Mouse (Mus musculus) macrophage (primary cell): ENCODE results near the gene Nop53. TPM values are rescaled to one million over a fixed set of nuclear protein-coding genes. Genes with fewer than 3 reads are reported as not detected.

Experiments
- H3K27ac ChIP-seq: fragments of 350-480 bp; formaldehyde crosslinking; 2 replicates; pipeline ENCODE4 v1.9.0; 2021
- H3K36me3 ChIP-seq: fragments of 350-480 bp; formaldehyde crosslinking; 2 replicates; pipeline ENCODE4 v1.9.0; 2021; ENCODE audit errors: inconsistent target
- H3K4me3 ChIP-seq: fragments of 350-480 bp; formaldehyde crosslinking; 2 replicates; pipeline ENCODE4 v1.9.0; 2021; ENCODE audit errors: inconsistent target
- H3K79me2 ChIP-seq: fragments of 350-480 bp; formaldehyde crosslinking; 2 replicates; pipeline ENCODE4 v1.9.0; 2021; ENCODE audit errors: inconsistent target
- WGBS: methylation state at CpG from one replicate; pipeline ENCODE4 v1.1.7; 2026; ENCODE audit warnings: inconsistent platforms; ENCODE audit not compliant: missing documents; 5-methylcytosine and 5-hydroxymethylcytosine counted together
- polyA plus RNA-seq: library from polyadenylated mRNA; stranded (reverse); fragments of 250-400 nt; gene quantifications from 3 replicates; pipeline ENCODE4 v1.2.4, GENCODE M21; 2018; ENCODE audit warnings: inconsistent platforms

Gene Nop53
- polyA plus RNA-seq, 1 experiment from 2014 or later = 94.2 TPM

DNA sequence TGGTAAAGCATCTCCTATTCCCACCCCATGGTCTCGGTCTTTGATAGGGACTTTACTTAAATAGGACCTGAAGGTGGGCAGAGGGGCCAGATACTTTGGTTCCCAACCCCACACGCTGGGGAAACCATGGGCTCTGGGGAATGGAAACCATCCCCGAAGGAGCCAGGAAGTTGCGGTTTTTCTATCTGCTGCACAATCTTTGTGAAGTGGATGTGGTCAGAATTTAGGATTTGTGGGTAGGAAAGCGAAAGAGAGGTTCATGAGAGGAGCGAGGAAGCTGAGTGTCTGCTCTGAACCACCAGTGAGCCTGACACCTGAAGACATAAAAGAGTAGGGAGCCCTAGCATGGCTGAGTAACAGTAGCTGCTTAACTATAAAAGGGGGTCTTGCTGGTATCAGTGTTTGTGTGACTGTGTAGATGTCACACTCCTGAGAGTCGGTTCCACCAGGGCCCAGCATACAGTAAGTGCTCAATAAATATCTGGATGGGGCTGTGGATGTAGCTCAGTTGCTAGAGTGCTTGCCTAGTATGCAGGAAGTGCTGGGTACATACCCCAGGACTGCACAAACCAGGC, 3.4 kb upstream of the Nop53 start:
- 10% methylated on average over 7 of the region's 7 CpGs for WGBS
- H3K4me3 ChIP-seq = no peak overlapping the region
- H3K79me2 ChIP-seq = peaks cover 13% of the 10 kb centered on the region
- no peak overlapping the region for H3K27ac ChIP-seq
- H3K36me3 ChIP-seq = 0 out of 2 replicates have a peak, but pooled peaks cover 2% of the 10 kb centered on the region

DNA sequence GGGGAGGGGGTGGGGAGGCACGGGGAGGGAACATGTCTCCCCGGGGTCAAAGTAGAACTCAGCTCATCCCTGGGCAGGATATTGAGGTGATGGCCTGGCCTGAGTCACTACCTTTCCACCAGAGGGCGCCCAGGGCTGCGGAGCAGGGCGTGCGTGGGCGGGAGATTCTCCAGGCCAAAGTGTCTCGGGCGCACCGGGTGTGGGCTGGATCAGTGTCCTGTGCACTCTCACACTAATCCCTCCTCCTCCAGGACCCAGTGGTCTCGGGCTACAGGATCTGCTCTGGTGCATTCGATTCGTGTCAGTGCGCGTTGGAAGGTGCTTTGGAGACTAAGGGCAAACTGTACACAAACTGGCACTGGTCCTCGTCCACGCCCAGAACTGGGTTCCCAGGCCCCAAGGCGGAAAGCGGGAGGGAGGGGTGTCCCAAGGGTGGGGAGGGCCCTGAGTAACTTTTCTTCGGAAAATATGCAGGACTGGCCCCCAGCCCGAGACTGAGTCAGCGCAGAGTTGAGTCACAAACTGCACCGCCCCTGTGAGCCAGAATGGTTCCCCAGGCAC, 2.6 kb upstream of the Nop53 start:
- Histone ChIP-seq H3K27ac (no peak overlapping the region), H3K79me2 (peaks cover 21% of the 10 kb centered on the region), H3K4me3 (peak overlapping the region; percentile 8; the same call in 1 of the 2 replicates), H3K36me3 (peaks cover 10% of the 10 kb centered on the region; the same call in 1 of the 2 replicates)
- 1% methylated on average over 21 of the region's 23 CpGs for WGBS

DNA sequence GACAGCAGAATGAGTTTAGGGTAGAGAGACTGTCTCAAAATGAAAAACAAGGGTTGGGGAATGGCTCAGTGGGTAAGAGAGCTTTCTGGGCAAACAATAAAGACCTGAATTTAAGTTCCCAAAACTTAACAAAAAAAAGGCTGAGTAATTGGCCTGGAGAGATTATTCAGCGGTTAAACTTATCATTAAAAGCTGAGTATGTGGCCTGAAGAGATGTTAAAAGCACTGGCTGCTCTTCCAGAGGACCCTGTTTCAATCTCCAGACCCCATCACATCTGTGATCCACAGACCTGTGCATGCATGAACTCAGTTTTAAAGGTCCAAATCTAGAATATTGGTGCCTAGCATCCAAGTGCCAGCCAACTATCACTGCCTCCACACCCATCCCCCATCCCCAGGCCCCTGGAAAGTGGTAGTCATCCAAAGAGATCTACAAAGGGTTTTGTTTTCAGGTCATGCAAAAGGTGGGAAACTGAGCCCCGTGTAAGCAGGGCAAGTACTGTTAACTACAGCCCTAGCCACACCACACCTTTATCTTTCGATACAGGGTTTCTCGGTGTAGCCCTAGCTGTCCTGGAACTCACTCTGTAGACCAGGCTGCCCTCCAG, 1.9 kb upstream of the Nop53 start:
- no peak overlapping the region for H3K4me3 ChIP-seq
- H3K36me3 ChIP-seq = peaks cover 17% of the 10 kb centered on the region; the same call in 1 of the 2 replicates
- no peak overlapping the region for H3K27ac ChIP-seq
- peaks cover 28% of the 10 kb centered on the region for H3K79me2 ChIP-seq
- WGBS = 66% methylated on average over 4 of the region's 4 CpGs

DNA sequence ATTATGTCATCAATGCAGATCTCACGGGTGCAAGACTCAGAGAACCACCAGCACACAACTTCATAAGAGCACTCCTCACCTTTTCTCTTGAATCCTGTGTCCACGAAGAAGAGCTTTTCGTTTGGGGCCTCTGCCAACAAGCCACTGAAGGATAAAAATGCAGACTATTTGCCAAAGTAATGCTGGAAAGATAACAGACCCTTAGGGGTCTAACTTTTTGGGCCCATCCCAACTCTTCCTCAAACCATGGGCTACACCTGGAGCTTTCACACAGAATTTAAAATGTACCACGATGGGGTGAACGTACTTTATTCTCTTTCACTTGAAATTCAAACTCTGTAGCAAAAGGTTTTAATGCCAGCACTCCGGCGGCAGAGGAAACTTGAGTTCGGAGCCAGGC, 663 bp downstream of the Nop53 start:
- WGBS = 4% methylated on average over 8 of the region's 8 CpGs
- Histone ChIP-seq H3K27ac (peak overlapping the region; percentile 48), H3K36me3 (peaks cover 42% of the 10 kb centered on the region), H3K79me2 (peaks cover 29% of the 10 kb centered on the region), H3K4me3 (peak overlapping the region; percentile 87)

DNA sequence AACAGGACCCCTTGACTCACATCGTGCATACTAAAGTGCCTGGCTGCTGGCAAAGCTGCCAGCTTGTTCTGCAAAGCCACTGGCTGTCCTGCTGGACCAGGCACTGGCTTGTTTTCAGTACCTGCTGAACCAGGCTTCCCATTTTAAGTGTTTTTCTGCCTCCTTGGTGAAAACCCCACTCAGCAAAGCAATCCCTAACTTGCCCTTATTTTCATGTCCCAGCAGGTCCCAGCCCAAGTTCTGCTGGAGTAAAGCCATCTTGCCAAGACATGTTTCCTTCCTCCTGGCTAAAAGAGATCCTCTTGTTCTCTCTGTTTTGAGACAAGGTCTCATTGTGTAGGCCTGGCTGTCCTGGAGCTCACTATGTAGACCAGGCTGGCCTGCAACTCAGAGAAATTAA, 1.6 kb downstream of the Nop53 start:
- Histone ChIP-seq H3K36me3 (peaks cover 50% of the 10 kb centered on the region), H3K4me3 (no peak overlapping the region), H3K27ac (no peak overlapping the region), H3K79me2 (peaks cover 29% of the 10 kb centered on the region)
- 100% methylated on average over 1 of the region's 1 CpGs for WGBS

DNA sequence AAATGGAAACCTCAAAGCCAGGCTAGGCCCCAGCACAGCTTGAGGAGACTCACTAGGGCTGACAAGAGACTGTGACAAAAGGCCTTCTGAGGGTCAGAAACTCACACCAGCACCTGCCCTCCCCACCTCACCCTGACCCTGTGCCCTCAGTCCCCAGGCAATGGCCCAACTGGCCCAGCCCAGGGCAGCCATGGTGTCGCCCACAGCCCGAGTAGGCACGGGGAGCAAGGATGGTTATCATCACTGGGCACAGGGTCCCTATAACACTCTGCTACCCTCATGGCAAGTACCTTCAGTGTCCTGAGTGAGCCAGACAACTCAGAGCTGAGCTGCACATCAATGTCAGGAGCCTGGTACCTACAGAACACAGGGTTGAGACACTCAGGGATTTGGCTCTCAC, 7.3 kb downstream of the Nop53 start:
- 96% methylated on average over 3 of the region's 3 CpGs for WGBS
- Histone ChIP-seq H3K4me3 (no peak overlapping the region), H3K36me3 (peaks cover 63% of the 10 kb centered on the region), H3K27ac (no peak overlapping the region), H3K79me2 (peaks cover 10% of the 10 kb centered on the region)

DNA sequence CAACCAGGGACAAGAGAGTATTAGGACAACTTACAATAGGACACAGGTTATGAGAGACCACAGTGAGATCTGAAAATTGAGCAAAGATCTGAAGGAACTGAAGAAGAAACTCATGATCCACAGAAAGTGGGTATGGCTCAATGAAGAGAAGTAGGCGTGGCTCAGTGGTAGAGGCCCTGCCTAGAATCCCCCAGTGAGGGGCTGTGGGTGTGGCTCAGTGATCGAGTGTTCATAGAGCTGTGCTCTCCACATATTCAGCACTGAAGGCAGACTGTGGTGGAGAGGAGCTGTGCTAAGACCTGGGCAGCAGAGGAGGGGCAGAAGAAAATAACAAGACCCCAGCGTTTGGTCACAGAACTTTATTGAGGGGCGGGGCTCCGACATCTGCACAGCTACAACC, 8.4 kb downstream of the Nop53 start:
- Histone ChIP-seq H3K27ac (no peak overlapping the region), H3K4me3 (no peak overlapping the region), H3K36me3 (peaks cover 51% of the 10 kb centered on the region), H3K79me2 (no peaks in the 10 kb centered on the region)
- WGBS = 94% methylated on average over 5 of the region's 5 CpGs

DNA sequence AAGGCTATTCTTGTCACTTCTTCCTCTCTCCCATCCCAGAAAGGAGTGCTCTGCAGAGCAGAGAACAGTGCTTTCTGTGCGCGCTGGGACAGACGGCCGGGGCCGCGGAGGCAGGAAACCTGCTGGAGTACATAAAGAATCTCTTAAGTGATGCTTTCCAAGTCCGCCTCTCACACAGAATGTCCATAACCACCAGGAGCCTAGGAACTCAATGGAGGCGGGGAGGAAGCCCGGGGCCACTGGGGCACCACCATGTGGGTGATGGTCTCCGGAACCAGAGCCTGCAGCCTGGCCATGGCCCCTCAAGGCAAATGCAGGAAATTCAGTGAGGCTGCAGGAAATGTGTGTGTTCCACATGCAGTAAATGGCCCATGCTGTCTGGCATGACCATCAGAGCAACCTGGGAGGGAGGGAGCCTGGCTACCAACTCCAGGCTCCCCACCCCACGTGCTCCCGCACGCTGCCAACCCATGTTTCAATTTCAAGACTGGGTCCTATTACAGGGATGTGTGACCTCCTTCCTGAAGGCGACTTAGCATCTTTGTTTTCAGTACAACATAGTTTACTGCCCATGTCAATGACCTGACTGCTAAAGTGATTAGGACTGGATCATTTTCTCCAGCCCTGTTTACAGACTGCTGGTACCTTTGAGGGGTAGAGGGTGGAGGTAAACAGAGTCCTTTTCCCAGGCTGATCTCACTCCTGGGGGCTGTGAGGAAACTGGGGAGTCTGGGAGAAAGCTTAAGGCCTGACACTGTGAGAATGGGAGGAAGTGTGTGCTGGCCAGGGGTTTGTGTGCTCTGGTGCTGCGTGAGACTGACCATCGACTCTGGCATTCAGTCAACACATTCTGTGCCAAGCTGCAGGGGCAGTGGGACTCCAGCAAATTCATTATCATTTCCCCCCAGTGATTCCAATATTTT, 12.2 kb downstream of the Nop53 start:
- Histone ChIP-seq H3K4me3 (no peak overlapping the region), H3K36me3 (peaks cover 16% of the 10 kb centered on the region)
- WGBS = 43% methylated on average over 16 of the region's 16 CpGs

DNA sequence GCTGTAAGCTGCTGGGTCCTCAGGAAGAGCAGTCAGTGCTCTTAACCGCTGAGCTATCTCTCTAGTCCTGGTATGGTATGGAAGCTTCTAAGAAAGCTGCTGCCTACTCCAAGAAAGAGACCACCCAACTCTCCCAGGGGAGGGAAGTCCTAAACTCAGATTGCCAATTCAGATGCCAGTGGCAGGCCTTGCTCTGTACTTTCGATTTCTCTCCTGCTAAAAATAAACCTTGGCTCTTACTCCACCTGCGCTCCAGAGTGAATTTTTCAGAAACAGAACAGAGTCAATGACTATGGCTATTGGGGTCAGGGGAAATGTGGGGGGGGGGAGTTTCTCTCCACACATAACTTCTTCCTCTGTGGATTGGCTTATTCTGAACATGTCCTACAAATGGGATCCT, 14.2 kb downstream of the Nop53 start:
- Histone ChIP-seq H3K36me3 (no peaks in the 10 kb centered on the region), H3K79me2 (no peaks in the 10 kb centered on the region), H3K4me3 (no peak overlapping the region), H3K27ac (no peak overlapping the region)
- WGBS = 44% methylated on average over 3 of the region's 3 CpGs

More for the DNA sequence above, 12.2 kb downstream of the Nop53 start:
- H3K79me2 ChIP-seq = no peaks in the 10 kb centered on the region
- no peak overlapping the region for H3K27ac ChIP-seq

DNA sequence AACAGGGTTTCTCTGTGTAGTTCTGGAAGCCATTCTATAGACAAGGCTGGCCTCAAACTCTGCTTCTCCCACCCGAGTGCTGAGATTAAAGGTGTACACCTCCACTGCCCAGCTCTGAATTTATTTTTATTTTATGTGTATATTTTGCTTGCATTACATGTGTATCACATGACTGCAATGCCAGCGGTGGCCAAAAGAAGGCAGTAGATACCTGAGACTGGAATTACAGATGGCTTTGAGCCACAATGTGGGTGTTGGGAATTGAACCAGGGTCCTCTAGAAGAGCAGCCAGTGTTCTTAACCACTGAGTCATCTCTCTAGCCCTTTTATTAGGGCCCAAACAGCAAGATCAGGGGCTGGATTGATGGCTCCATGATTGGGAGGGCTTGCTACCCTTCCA, 15.3 kb downstream of the Nop53 start:
- H3K4me3 ChIP-seq = no peak overlapping the region

DNA sequence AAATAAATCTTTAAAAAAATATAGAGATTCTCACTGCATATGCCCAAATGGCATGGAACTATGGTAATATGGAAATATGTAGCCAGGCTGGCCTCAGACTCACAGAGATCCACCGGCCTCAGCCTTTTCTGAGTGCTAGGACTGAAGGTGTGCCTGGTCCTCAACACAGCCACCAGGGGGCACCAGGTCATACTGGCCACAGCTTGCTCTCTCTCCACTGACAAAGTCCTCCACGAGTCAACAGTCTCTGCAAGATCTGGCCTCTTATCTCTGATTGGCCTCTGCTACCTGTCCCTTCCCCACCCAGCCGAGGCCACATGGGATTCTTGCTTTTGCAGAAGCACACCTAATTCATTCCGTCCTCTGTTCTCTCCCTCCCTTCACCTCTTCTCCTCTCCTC, 16.0 kb downstream of the Nop53 start:
- no peak overlapping the region for H3K27ac ChIP-seq
- H3K36me3 ChIP-seq = no peaks in the 10 kb centered on the region
- WGBS = 35% methylated on average over 4 of the region's 4 CpGs
- H3K79me2 ChIP-seq = no peaks in the 10 kb centered on the region
- no peak overlapping the region for H3K4me3 ChIP-seq

More for the DNA sequence above, 15.3 kb downstream of the Nop53 start:
- H3K27ac ChIP-seq = no peak overlapping the region
- no peaks in the 10 kb centered on the region for H3K79me2 ChIP-seq
- no peaks in the 10 kb centered on the region for H3K36me3 ChIP-seq
- WGBS = 86% methylated on average over 2 of the region's 2 CpGs

DNA sequence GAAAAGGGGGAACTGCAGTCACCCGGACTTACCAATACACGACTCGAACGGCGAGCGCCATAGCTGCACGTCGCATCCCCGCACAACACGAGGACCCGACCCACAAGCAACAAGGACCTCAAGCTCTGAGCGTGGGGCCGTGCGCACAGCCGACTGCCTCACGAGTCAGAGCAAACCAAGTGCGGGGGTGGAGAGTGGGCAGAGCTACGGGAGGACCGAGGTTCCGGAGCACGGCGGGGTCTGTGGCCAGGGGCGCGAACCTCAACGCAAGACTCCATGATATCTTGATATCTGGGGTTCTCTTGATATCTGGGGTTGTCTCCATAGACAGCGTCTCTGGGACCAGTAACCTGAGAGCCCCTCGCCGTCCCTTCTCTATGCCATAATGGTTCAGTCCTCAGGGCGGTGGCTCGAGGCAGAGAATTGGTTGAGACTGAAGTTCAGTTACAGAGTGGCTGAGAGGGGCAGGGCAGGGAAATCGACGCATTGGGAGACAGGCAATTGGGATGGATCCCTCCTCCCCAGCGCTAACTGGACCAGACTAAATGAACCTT, 23.6 kb downstream of the Nop53 start, which contains the start of gene Selenow:
TSS of gene Selenow (minus strand) at position 183 of the 554 bp plus-strand sequence.
- H3K79me2 ChIP-seq = peaks cover 32% of the 10 kb centered on the region
- H3K4me3 ChIP-seq = peak within 1 kb of the TSS; percentile 97
- peaks cover 23% of the 10 kb centered on the region for H3K36me3 ChIP-seq
- peak within 1 kb of the TSS; percentile 91 for H3K27ac ChIP-seq
- 2% methylated on average over 33 of the region's 33 CpGs for WGBS

DNA sequence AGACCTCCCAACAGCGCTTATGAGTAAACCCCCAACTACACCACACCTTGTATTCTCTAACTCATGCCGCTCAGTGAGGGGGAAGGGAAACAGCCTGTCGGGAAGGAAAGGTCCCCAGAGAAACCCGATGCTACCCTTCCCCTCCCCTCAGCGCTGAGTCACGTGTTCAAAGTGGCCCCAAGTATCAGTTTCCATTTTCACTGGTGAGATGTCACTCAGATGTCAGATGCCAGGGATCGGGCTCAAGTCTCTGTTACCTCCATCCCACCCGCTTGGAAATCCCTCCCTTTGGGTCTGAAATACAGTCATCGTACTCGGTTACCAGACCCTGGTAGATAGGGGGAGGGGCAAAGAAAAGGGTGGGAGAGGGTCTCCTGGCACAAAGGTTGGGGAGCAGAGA, 24.1 kb downstream of the Nop53 start:
- Histone ChIP-seq H3K36me3 (peaks cover 28% of the 10 kb centered on the region), H3K27ac (peak overlapping the region; percentile 91), H3K4me3 (peak overlapping the region; percentile 97), H3K79me2 (peaks cover 32% of the 10 kb centered on the region)
- WGBS = 1% methylated on average over 10 of the region's 10 CpGs

DNA sequence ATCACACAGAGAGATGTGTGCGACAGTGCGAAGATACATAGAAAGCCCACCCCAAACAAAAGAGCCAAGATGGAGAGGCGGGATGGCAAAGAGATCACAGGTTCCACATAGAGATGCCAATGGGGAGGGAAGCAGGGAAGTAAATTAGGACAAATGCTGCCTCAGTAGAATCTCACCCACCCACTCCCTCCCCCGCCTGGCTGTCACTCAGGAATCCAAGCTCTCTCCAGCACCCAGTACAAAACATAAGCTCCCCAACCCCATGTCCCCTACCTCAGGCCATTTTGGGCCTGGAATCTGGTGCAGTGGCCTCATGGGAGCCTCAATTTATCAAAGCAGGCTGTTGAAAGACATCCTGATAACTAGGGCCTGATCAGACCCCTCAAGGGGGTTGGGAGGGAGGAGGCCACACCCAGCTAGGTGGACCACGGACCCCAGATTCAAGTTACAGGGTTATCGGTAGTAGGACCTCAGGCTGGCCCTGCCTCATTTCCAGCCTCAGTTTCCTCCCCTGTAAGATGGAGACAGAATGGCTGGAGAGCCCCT, 25.2 kb downstream of the Nop53 start:
- peak overlapping the region; percentile 97 for H3K4me3 ChIP-seq
- no peak overlapping the region for H3K27ac ChIP-seq
- WGBS = 89% methylated on average over 6 of the region's 6 CpGs

More for the DNA sequence above, 25.2 kb downstream of the Nop53 start:
- H3K36me3 ChIP-seq = peaks cover 31% of the 10 kb centered on the region
- peaks cover 32% of the 10 kb centered on the region for H3K79me2 ChIP-seq
